Mouse (Mus musculus) heart, embryonic 15.5 days (tissue): ENCODE data around the gene Apol7e. TPM values are rescaled to one million over a fixed set of nuclear protein-coding genes. Genes with fewer than 3 reads are reported as not detected.

Experiments
- ATAC-seq: fragments of 200-750 bp; cut with Nextera tagmentation; replicated peaks from 2 replicates; pipeline ENCODE4 v1.8.0; 2017; ENCODE audit warnings: low read depth, moderate TSS enrichment; ENCODE audit not compliant: insufficient number of reproducible peaks, insufficient read depth, low FRiP score
- H3K27ac ChIP-seq: fragments of 300-500 bp; sonication (generic); 2 replicates; pipeline ENCODE4 v1.5.1; 2015; ENCODE audit warnings: mild to moderate bottlenecking, inconsistent platforms
- H3K27me3 ChIP-seq: fragments of 300-500 bp; sonication (generic); 2 replicates; pipeline ENCODE4 v1.6.1; 2015; ENCODE audit warnings: inconsistent platforms
- H3K36me3 ChIP-seq: fragments of 300-500 bp; sonication (generic); 2 replicates; pipeline ENCODE4 v1.6.1; 2015; ENCODE audit warnings: mild to moderate bottlenecking, inconsistent platforms
- H3K4me1 ChIP-seq: fragments of 300-500 bp; sonication (generic); replicated peaks from 2 replicates; pipeline ENCODE4 v1.6.1; 2015; ENCODE audit warnings: inconsistent platforms
- H3K4me2 ChIP-seq: fragments of 300-500 bp; sonication (generic); 2 replicates; pipeline ENCODE4 v1.6.1; 2015; ENCODE audit warnings: inconsistent platforms, mild to moderate bottlenecking, moderate library complexity
- H3K4me3 ChIP-seq: fragments of 300-500 bp; sonication (generic); 2 replicates; pipeline ENCODE4 v1.5.1; 2015; ENCODE audit warnings: mild to moderate bottlenecking, inconsistent platforms
- H3K9ac ChIP-seq: fragments of 300-500 bp; sonication (generic); 2 replicates; pipeline ENCODE4 v1.6.1; 2015; ENCODE audit warnings: mild to moderate bottlenecking, inconsistent platforms
- H3K9me3 ChIP-seq: fragments of 300-500 bp; sonication (generic); replicated peaks from 2 replicates; pipeline ENCODE4 v1.6.1; 2016; ENCODE audit warnings: inconsistent platforms
- WGBS: fragments of 180-500 bp; shearing (Covaris S2); methylation state at CpG from one replicate; pipeline ENCODE4 v1.1.7; 2015; ENCODE audit warnings: mixed read lengths; 5-methylcytosine and 5-hydroxymethylcytosine counted together
- polyA plus RNA-seq: library from polyadenylated mRNA; unstranded; fragments of >200 nt; fragmentation: Nextera tagmentation; extraction: Ambion mirVana; gene quantifications from 2 replicates; pipeline ENCODE4 v1.2.1, GENCODE M21; 2015

The Apol7e gene
- polyA plus RNA-seq, 1 experiment from 2014 or later, result 0.05 TPM

DNA sequence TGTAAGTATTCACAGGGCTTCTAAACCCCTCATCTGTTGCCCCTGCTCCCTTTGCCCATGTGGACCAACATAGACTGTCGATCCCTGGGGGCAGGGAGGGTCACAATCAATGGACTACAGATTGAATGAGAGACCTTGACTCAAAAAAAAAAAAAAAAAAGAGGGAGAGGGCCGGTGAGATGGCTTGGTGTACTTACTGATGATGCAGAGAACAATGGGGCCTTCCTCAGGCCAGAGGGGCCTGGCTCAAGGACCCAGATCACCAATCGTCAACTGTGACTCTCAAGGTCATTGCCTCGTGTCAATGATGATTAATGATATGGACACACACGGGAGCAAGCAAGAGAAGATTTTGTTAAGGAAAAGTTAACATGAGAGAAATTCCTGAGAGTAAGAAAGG, 46.0 kb downstream of the Apol7e start:
- no peak overlapping the region for H3K9ac ChIP-seq
- H3K4me1 ChIP-seq, result no peaks in the 10 kb centered on the region
- no peak overlapping the region for H3K27ac ChIP-seq
- no peak for ATAC-seq
- 36% methylated on average over 5 of the region's 5 CpGs for WGBS
- H3K4me2 ChIP-seq, result no peak overlapping the region
- H3K27me3 ChIP-seq, result no peaks in the 10 kb centered on the region
- no peak overlapping the region for H3K4me3 ChIP-seq
- H3K36me3 ChIP-seq, result no peaks in the 10 kb centered on the region
- no peaks in the 10 kb centered on the region for H3K9me3 ChIP-seq

DNA sequence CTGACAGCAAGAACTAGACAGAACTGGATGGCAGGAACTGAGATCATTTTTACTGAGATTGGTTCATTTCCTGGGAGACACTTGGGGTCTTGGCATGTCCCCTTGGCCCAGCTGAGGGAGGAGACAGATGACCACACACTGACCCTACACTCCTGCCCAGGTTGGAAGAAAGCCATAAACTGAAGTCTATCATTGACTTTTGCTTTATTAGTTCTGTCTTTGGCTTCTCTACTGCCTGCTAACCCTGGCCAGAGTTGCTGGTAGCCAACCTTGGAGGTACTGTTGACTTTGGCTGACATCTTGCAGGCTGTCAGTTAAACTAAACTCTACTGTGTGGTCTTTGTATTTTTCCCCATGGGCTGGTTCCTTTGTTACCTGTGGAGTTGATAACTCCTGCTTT, 46.4 kb downstream of the Apol7e start:
- no peak for ATAC-seq
- H3K27me3 ChIP-seq, result no peaks in the 10 kb centered on the region
- H3K4me2 ChIP-seq, result no peak overlapping the region
- H3K9me3 ChIP-seq, result no peaks in the 10 kb centered on the region
- no peak overlapping the region for H3K27ac ChIP-seq
- no peaks in the 10 kb centered on the region for H3K36me3 ChIP-seq
- H3K4me1 ChIP-seq, result no peaks in the 10 kb centered on the region
- no peak overlapping the region for H3K4me3 ChIP-seq
- H3K9ac ChIP-seq, result no peak overlapping the region

DNA sequence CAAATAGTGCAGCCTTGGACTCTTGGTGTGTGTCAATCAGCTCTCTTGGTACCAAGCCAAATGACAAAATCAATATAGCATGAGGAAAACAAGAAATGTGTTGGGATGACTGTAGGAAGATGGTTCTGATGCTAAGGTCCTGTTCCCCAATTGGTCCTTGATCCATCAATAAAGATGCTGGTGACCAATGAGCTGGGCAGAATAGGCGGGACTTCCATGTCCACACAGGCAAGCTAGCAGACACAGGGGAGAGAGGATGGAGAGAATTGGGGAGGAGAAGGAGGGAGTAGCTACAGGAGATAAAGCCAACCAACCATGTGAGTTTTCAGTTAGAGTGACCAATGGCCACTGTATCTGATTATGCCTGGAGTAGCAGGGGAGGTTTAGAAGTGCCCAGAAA, 47.7 kb downstream of the Apol7e start:
- no peaks in the 10 kb centered on the region for H3K27me3 ChIP-seq
- no peaks in the 10 kb centered on the region for H3K9me3 ChIP-seq
- ATAC-seq, result no peak
- no peaks in the 10 kb centered on the region for H3K4me1 ChIP-seq
- 93% methylated on average over 1 of the region's 1 CpGs for WGBS
- no peak overlapping the region for H3K27ac ChIP-seq
- H3K4me2 ChIP-seq, result no peak overlapping the region
- no peaks in the 10 kb centered on the region for H3K36me3 ChIP-seq
- H3K9ac ChIP-seq, result no peak overlapping the region
- H3K4me3 ChIP-seq, result no peak overlapping the region

DNA sequence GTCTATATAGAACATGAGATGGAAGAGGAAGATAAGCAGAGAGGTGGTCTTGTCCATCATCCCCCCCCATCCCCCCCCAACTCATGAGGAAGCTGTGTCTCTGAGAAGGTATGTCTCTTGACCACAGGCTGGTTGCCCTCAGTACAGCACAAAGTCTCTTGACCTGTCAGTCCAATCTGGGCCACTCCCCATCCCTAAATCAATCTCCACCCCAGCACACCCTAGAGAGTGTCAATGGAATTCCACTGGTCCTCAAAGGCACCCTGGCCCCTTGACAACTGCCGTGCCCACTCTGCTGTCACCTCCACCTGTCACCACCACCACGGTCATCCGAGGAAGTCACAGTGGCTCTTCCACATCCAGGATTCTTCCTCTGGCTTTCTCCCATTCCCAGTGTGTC, 49.8 kb downstream of the Apol7e start:
- Histone ChIP-seq H3K27ac (no peak overlapping the region), H3K4me3 (no peak overlapping the region), H3K27me3 (no peaks in the 10 kb centered on the region), H3K9ac (no peak overlapping the region), H3K4me1 (no peaks in the 10 kb centered on the region), H3K9me3 (no peaks in the 10 kb centered on the region), H3K4me2 (no peak overlapping the region), H3K36me3 (no peaks in the 10 kb centered on the region)
- ATAC-seq, result no peak
- 49% methylated on average over 3 of the region's 3 CpGs for WGBS

DNA sequence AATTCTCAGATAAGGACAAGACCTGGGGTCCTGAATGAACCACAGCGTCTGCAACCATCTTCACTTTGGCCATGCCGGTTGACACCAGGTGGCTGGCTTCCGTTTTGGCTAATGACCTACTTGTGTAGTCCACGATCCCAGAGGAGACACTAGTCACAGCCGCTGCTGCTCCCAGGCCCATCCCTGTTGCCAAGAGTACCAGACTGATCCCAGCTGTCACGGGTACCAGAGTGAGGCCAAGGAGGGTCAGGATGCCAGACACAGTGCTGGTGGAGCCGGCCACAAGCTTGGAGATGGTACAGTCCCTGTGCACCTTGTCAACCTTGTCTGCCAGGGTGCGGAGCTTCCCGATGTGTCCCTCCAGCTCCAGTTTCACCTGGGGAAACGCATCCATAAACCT, 51.1 kb downstream of the Apol7e start:
- WGBS, result 91% methylated on average over 10 of the region's 10 CpGs
- ATAC-seq, result no peak
- Histone ChIP-seq H3K36me3 (no peaks in the 10 kb centered on the region), H3K9ac (no peak overlapping the region), H3K4me2 (no peak overlapping the region), H3K9me3 (no peaks in the 10 kb centered on the region), H3K4me3 (no peak overlapping the region), H3K27ac (no peak overlapping the region), H3K4me1 (no peaks in the 10 kb centered on the region), H3K27me3 (no peaks in the 10 kb centered on the region)

DNA sequence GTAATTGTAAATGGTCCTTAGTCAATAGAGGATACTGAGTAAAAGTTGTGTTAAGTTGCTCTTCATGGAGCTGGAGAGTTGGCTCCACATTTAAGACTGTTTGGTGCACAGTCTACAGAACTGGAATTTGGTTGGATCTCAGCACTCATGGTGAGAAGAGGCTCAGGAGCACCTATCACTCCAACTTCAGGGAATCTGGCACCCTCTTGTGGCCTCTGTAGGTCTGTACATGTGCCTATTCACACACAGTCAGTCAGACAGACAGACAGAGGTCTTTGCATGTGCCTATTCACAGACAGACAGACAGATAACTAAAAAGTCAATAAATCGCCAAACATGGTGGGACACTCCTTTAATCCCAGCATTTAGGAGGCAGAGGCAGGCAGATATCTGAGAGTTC, 51.8 kb downstream of the Apol7e start:
- H3K4me2 ChIP-seq, result no peak overlapping the region
- H3K36me3 ChIP-seq, result no peaks in the 10 kb centered on the region
- H3K27ac ChIP-seq, result no peak overlapping the region
- H3K4me3 ChIP-seq, result no peak overlapping the region
- no peaks in the 10 kb centered on the region for H3K9me3 ChIP-seq
- ATAC-seq, result no peak
- WGBS, result 25% methylated on average over 1 of the region's 1 CpGs
- H3K4me1 ChIP-seq, result no peaks in the 10 kb centered on the region
- no peaks in the 10 kb centered on the region for H3K27me3 ChIP-seq
- H3K9ac ChIP-seq, result no peak overlapping the region

DNA sequence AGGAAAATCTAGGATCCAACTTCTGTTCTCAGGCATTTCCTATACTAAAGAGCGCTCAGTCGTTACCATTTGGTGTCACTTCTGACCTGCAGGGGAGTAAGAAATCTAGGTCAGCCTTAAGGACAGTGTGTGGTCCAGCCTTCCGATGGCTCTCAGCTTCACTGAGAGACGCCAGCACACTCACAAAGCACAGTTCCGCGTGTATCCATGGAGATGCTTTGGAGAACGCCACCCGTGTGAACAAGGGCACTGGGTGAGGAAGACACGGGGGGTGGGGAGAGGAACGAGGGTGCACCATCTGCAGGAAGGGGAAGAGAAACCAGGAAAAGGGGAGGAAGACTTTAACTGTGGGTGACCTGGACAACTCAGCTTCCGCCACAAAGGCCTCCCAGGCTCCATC, 53.8 kb downstream of the Apol7e start:
- Histone ChIP-seq H3K9ac (no peak overlapping the region), H3K4me2 (no peak overlapping the region), H3K9me3 (no peaks in the 10 kb centered on the region), H3K36me3 (no peaks in the 10 kb centered on the region), H3K4me1 (no peaks in the 10 kb centered on the region), H3K27me3 (no peaks in the 10 kb centered on the region), H3K27ac (no peak overlapping the region), H3K4me3 (no peak overlapping the region)
- ATAC-seq, result no peak
- 50% methylated on average over 11 of the region's 11 CpGs for WGBS

DNA sequence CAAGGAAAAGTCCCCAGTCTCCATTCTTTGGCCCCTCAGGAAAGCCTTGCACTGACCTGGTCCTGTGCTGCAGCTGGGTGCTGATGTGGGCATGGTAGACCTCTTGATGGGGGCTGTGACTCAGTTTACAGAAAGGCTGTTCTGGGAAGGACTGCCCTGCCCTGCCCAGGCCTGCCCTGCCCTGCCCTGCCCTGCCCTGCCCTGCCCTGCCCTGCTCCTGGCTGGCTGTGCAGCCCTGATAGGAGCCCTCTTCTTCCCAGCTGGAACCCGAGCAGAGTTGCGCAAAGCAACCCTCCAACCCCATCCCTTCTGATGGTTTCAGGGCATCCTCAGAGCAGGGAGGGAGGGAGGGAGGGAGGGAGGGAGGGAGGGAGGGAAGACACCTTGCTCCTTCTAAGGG, 56.5 kb downstream of the Apol7e start:
- ATAC-seq, result no peak
- WGBS, result 25% methylated on average over 1 of the region's 2 CpGs
- no peak overlapping the region for H3K4me3 ChIP-seq
- no peaks in the 10 kb centered on the region for H3K27me3 ChIP-seq
- peaks cover 11% of the 10 kb centered on the region for H3K36me3 ChIP-seq
- H3K27ac ChIP-seq, result no peak overlapping the region
- no peak overlapping the region for H3K9ac ChIP-seq
- H3K4me2 ChIP-seq, result no peak overlapping the region
- no peaks in the 10 kb centered on the region for H3K9me3 ChIP-seq
- H3K4me1 ChIP-seq, result no peaks in the 10 kb centered on the region

DNA sequence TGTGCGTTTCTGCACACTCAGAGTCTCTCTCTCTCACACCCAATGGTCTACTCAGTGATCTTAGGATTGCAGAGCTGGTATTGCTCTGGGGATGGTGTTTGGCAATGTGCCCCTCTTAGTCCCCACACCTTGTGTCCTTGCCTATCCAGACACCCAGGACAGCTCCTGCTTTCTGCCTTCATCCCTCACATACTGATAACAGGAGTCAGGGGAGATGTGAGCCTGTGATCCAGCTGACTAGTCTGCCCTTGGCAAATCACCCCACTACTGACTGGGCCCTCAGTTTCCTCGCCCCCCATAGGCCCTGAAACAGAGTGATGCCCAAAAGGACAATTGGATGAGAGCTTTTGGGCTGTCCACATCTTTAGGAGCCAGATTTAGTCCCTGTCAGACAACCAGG, 57.4 kb downstream of the Apol7e start:
- Histone ChIP-seq H3K4me1 (no peaks in the 10 kb centered on the region), H3K36me3 (peaks cover 20% of the 10 kb centered on the region), H3K4me3 (no peak overlapping the region), H3K27ac (no peak overlapping the region), H3K27me3 (no peaks in the 10 kb centered on the region), H3K9ac (no peak overlapping the region), H3K9me3 (no peaks in the 10 kb centered on the region), H3K4me2 (no peak overlapping the region)
- no peak for ATAC-seq
- 72% methylated on average over 2 of the region's 2 CpGs for WGBS

DNA sequence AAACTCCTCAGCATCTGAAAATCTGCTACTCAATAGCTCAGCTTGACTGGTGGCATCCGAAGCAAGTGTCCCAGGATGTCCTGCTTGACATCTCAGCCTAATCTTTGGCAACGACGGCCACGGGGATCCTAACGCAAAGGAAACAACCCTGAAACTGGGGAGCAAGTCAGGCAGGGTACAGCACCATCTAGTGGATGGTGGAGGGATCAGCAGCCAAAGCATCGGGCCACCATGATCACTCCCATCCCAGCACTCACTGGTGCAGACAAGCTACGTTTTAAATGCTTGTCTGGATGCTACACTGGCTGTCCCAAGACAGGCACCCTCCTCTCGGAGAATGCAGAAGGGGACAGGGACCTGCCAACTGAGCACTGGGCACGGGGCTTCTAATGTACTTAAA, 58.2 kb downstream of the Apol7e start, which contains the start of gene Apol8:
Apol8 (minus strand) TSS at position 156 of the 400 bp plus-strand sequence.
- H3K4me2 ChIP-seq, result no peak within 1 kb of the TSS
- ATAC-seq, result no peak
- 2% methylated on average over 9 of the region's 9 CpGs for WGBS

DNA sequence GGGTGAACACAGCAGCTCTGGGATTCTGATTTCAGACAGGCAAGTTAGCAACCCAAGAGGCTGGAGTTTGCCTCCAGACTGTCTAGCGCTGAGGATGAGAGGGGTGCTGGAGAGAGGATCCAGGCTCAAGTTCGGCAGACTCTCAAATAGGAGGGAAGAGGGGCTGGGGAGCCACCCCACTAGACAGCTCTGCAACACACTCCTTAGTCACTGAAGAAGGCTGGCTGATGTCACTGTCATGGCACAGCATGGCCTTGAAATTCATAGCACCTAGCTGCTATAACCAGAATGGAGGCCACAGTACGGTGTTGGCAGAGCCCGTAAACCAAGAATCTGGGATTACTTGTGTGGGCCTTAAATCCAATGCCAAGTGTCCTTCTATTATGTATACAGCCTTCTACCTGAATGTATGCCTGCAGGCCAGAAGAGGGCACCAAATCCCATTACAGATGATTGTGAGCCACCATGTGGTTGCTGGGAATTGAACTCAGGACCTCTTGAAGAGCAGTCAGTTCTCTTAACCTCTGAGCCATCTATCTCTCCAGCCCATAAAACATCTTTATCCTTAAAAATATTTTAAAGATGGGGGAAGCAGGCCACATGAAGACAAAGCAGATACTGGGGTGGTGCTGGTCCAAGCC, 59.0 kb downstream of the Apol7e start:
- no peak for ATAC-seq
- Histone ChIP-seq H3K4me2 (no peak overlapping the region), H3K4me3 (no peak overlapping the region), H3K36me3 (peaks cover 37% of the 10 kb centered on the region), H3K27ac (no peak overlapping the region), H3K4me1 (no peaks in the 10 kb centered on the region), H3K9ac (no peak overlapping the region), H3K27me3 (no peaks in the 10 kb centered on the region), H3K9me3 (no peaks in the 10 kb centered on the region)
- 75% methylated on average over 4 of the region's 4 CpGs for WGBS

More for the DNA sequence above, 58.2 kb downstream of the Apol7e start, which contains the start of gene Apol8:
- Histone ChIP-seq H3K27me3 (no peaks in the 10 kb centered on the region), H3K9me3 (no peaks in the 10 kb centered on the region), H3K9ac (no peak within 1 kb of the TSS), H3K4me3 (no peak within 1 kb of the TSS), H3K4me1 (no peaks in the 10 kb centered on the region), H3K36me3 (peaks cover 28% of the 10 kb centered on the region), H3K27ac (no peak within 1 kb of the TSS)

DNA sequence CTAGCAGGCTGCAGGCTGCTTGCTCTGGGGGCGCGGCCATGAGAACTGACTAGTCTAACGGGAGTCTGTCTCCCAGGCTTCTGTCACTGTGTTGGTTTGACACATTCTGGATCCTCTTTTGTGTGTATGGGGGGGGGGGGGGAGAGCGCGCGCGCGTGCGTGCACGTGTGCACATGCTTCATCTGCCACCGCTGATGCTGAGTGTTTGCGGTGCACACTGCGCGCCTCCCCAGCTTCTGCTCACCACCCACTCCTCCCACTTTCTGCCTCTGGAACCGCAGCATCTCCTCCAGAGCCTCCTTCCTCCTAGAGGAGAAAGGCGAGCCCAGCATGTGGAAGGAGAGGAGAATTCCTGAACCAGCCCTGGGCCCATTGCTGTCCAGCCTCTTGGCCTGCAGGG, 61.4 kb downstream of the Apol7e start:
- Histone ChIP-seq H3K27me3 (no peaks in the 10 kb centered on the region), H3K4me2 (no peak overlapping the region), H3K4me3 (no peak overlapping the region), H3K9me3 (no peaks in the 10 kb centered on the region), H3K27ac (no peak overlapping the region), H3K9ac (no peak overlapping the region), H3K4me1 (no peaks in the 10 kb centered on the region), H3K36me3 (peaks cover 59% of the 10 kb centered on the region)
- WGBS, result 89% methylated on average over 16 of the region's 16 CpGs
- ATAC-seq, result no peak
